Mouse (Mus musculus): ENCODE data around the gene Ccdc15. TPM values are rescaled to one million over a fixed set of nuclear protein-coding genes. Genes with fewer than 3 reads are reported as not detected.
"Not testable (repeated sequence)": the region's sequence is repeated elsewhere in the genome, so short reads cannot be mapped to it uniquely, and the experiment has no call there.

The Ccdc15 gene
- polyA plus RNA-seq, 1 experiment from 2014 or later = 11.7 TPM

GRCm38 (mm10) chr9:37329456-37329855 is 18.8 kb downstream of the Ccdc15 start:
- H3K27me3 ChIP-seq (ENCODE audit: low read depth, poor library complexity, severe bottlenecking) = no peaks in the 10 kb centered on the region
- no peak overlapping the region for H3K27ac ChIP-seq (replicated peaks)
- no peaks in the 10 kb centered on the region for H3K9me3 ChIP-seq (replicated peaks)
- peaks cover 8% of the 10 kb centered on the region for H3K4me1 ChIP-seq
- peaks cover 3% of the 10 kb centered on the region for H3K36me3 ChIP-seq
- WGBS = 50% methylated on average over 3 of the region's 3 CpGs
- no peak for DNase-seq (ENCODE audit: low spot score)
- H3K4me3 ChIP-seq = no peak overlapping the region

- Histone ChIP-seq H3K27ac (replicated peaks) (no peak overlapping the region), H3K36me3 (peaks cover 8% of the 10 kb centered on the region), H3K4me3 (no peak overlapping the region), H3K9me3 (replicated peaks) (no peaks in the 10 kb centered on the region), H3K4me1 (no peaks in the 10 kb centered on the region), H3K27me3 (ENCODE audit: low read depth, poor library complexity, severe bottlenecking) (no peaks in the 10 kb centered on the region)
- WGBS = 93% methylated on average over 1 of the region's 1 CpGs
- DNase-seq (ENCODE audit: low spot score) = no peak
These were observed 46.5 kb downstream of the Ccdc15 start for GRCm38 (mm10) chr9:37301720-37302119.

GRCm38 (mm10) chr9:37300501-37300900 is 47.7 kb downstream of the Ccdc15 start:
- H3K9me3 ChIP-seq (replicated peaks); H3K36me3 ChIP-seq; H3K4me3 ChIP-seq; H3K27ac ChIP-seq (replicated peaks); DNase-seq (ENCODE audit: low spot score); H3K27me3 ChIP-seq (ENCODE audit: low read depth, poor library complexity, severe bottlenecking); H3K4me1 ChIP-seq: not testable (repeated sequence)
- WGBS = 74% methylated on average over 1 of the region's 1 CpGs

- Histone ChIP-seq H3K9me3 (replicated peaks) (no peaks in the 10 kb centered on the region), H3K4me1 (no peaks in the 10 kb centered on the region), H3K4me3 (no peak overlapping the region), H3K27ac (replicated peaks) (no peak overlapping the region), H3K36me3 (no peaks in the 10 kb centered on the region), H3K27me3 (ENCODE audit: low read depth, poor library complexity, severe bottlenecking) (no peaks in the 10 kb centered on the region)
- no peak for DNase-seq (ENCODE audit: low spot score)
These were observed 52.6 kb downstream of the Ccdc15 start for GRCm38 (mm10) chr9:37295586-37295985.

GRCm38 (mm10) chr9:37266622-37267021 is 81.6 kb downstream of the Ccdc15 start:
- WGBS = 93% methylated on average over 2 of the region's 2 CpGs
- no peak overlapping the region for H3K27ac ChIP-seq (replicated peaks)
- H3K9me3 ChIP-seq (replicated peaks) = no peaks in the 10 kb centered on the region

GRCm38 (mm10) chr9:37255889-37256225 is 92.4 kb downstream of the Ccdc15 start:
- DNase-seq (ENCODE audit: low spot score) = peak; percentile 52
- Histone ChIP-seq H3K4me1 (peaks cover 29% of the 10 kb centered on the region), H3K9me3 (replicated peaks) (no peaks in the 10 kb centered on the region), H3K4me3 (peak overlapping the region; percentile 60), H3K36me3 (no peaks in the 10 kb centered on the region), H3K27me3 (ENCODE audit: low read depth, poor library complexity, severe bottlenecking) (peaks cover 54% of the 10 kb centered on the region), H3K27ac (replicated peaks) (peak overlapping the region; percentile 78)
- WGBS = 46% methylated on average over 7 of the region's 7 CpGs

More at GRCm38 (mm10) chr9:37266622-37267021, 81.6 kb downstream of the Ccdc15 start:
- H3K27me3 ChIP-seq (ENCODE audit: low read depth, poor library complexity, severe bottlenecking) = no peaks in the 10 kb centered on the region
- H3K4me1 ChIP-seq = peaks cover 6% of the 10 kb centered on the region
- no peak for DNase-seq (ENCODE audit: low spot score)
- no peak overlapping the region for H3K4me3 ChIP-seq
- H3K36me3 ChIP-seq = no peaks in the 10 kb centered on the region

- Histone ChIP-seq H3K36me3 (no peaks in the 10 kb centered on the region), H3K9me3 (replicated peaks) (no peaks in the 10 kb centered on the region), H3K4me1 (peaks cover 29% of the 10 kb centered on the region), H3K27ac (replicated peaks) (peak within 1 kb of the TSS; percentile 78), H3K27me3 (ENCODE audit: low read depth, poor library complexity, severe bottlenecking) (peaks cover 54% of the 10 kb centered on the region), H3K4me3 (peak within 1 kb of the TSS; percentile 60)
- WGBS = 4% methylated on average over 38 of the region's 38 CpGs
- peak; percentile 72 for DNase-seq (ENCODE audit: low spot score)
These were observed 92.9 kb downstream of the Ccdc15 start, which contains the start of gene Slc37a2 for GRCm38 (mm10) chr9:37255149-37255888. Slc37a2 (minus strand) TSS chr9:37255738.

GRCm38 (mm10) chr9:37254531-37255110 is 93.6 kb downstream of the Ccdc15 start:
- Histone ChIP-seq H3K36me3 (no peaks in the 10 kb centered on the region), H3K27ac (replicated peaks) (peak overlapping the region; percentile 78), H3K4me1 (peaks cover 29% of the 10 kb centered on the region), H3K9me3 (replicated peaks) (no peaks in the 10 kb centered on the region), H3K27me3 (ENCODE audit: low read depth, poor library complexity, severe bottlenecking) (peaks cover 48% of the 10 kb centered on the region), H3K4me3 (peak overlapping the region; percentile 60)
- WGBS = 23% methylated on average over 6 of the region's 6 CpGs
- DNase-seq (ENCODE audit: low spot score) = peak; percentile 32

- Histone ChIP-seq H3K27ac (replicated peaks) (no peak overlapping the region), H3K36me3 (no peaks in the 10 kb centered on the region), H3K4me1 (peaks cover 30% of the 10 kb centered on the region), H3K27me3 (ENCODE audit: low read depth, poor library complexity, severe bottlenecking) (peaks cover 8% of the 10 kb centered on the region), H3K4me3 (no peak overlapping the region), H3K9me3 (replicated peaks) (no peaks in the 10 kb centered on the region)
- no peak for DNase-seq (ENCODE audit: low spot score)
- 91% methylated on average over 6 of the region's 6 CpGs for WGBS
These were observed 97.6 kb downstream of the Ccdc15 start for GRCm38 (mm10) chr9:37250631-37251030.

- no peak for DNase-seq (ENCODE audit: low spot score)
- WGBS = 93% methylated on average over 3 of the region's 3 CpGs
- Histone ChIP-seq H3K27ac (replicated peaks) (no peak overlapping the region), H3K4me1 (peaks cover 24% of the 10 kb centered on the region), H3K27me3 (ENCODE audit: low read depth, poor library complexity, severe bottlenecking) (peaks cover 6% of the 10 kb centered on the region), H3K4me3 (no peak overlapping the region), H3K9me3 (replicated peaks) (no peaks in the 10 kb centered on the region), H3K36me3 (no peaks in the 10 kb centered on the region)
These were observed 98.3 kb downstream of the Ccdc15 start for GRCm38 (mm10) chr9:37249976-37250375.

- WGBS = 58% methylated on average over 3 of the region's 3 CpGs
These were observed 99.8 kb downstream of the Ccdc15 start for GRCm38 (mm10) chr9:37248381-37248906.

GRCm38 (mm10) chr9:37247429-37247828 is 100.8 kb downstream of the Ccdc15 start:
- Histone ChIP-seq H3K4me1 (peaks cover 7% of the 10 kb centered on the region), H3K27me3 (ENCODE audit: low read depth, poor library complexity, severe bottlenecking) (no peaks in the 10 kb centered on the region), H3K9me3 (replicated peaks) (no peaks in the 10 kb centered on the region), H3K4me3 (no peak overlapping the region), H3K27ac (replicated peaks) (no peak overlapping the region), H3K36me3 (no peaks in the 10 kb centered on the region)
- DNase-seq (ENCODE audit: low spot score) = no peak

More at GRCm38 (mm10) chr9:37248381-37248906, 99.8 kb downstream of the Ccdc15 start:
- H3K36me3 ChIP-seq = no peaks in the 10 kb centered on the region
- no peaks in the 10 kb centered on the region for H3K9me3 ChIP-seq (replicated peaks)
- peaks cover 13% of the 10 kb centered on the region for H3K4me1 ChIP-seq
- DNase-seq (ENCODE audit: low spot score) = no peak
- no peak overlapping the region for H3K27ac ChIP-seq (replicated peaks)
- no peak overlapping the region for H3K4me3 ChIP-seq
- H3K27me3 ChIP-seq (ENCODE audit: low read depth, poor library complexity, severe bottlenecking) = no peaks in the 10 kb centered on the region

- no peak for DNase-seq (ENCODE audit: low spot score)
- WGBS = 98% methylated on average over 1 of the region's 1 CpGs
- Histone ChIP-seq H3K9me3 (replicated peaks) (no peaks in the 10 kb centered on the region), H3K27me3 (ENCODE audit: low read depth, poor library complexity, severe bottlenecking) (no peaks in the 10 kb centered on the region), H3K4me3 (no peak overlapping the region), H3K27ac (replicated peaks) (no peak overlapping the region; the same call in 1 of the 2 replicates), H3K36me3 (peaks cover 3% of the 10 kb centered on the region; the same call in 1 of the 2 replicates), H3K4me1 (peaks cover 7% of the 10 kb centered on the region)
These were observed 102.4 kb downstream of the Ccdc15 start for GRCm38 (mm10) chr9:37245810-37246209.
